Mouse (Mus musculus): ENCODE results near the gene Mapk1ip1. TPM values are rescaled to one million over a fixed set of nuclear protein-coding genes. Genes with fewer than 3 reads are reported as not detected.

Mapk1ip1 gene
- total RNA-seq, 1 experiment: 11.0 TPM

- peak overlapping the region; percentile 67; the same call in 1 of the 2 replicates for H3K9ac ChIP-seq (ENCODE audit: insufficient read depth, low read depth, low read length, poor library complexity, severe bottlenecking)
- in situ Hi-C loops (cut with MboI; ENCODE audit: low sequenced_read_pairs in 2 of 2, unreplicated experiment in 2 of 2): no loop called here
- no peaks in the 10 kb centered on the region for H3K9me3 ChIP-seq (ENCODE audit: control insufficient read depth, insufficient read depth, low read depth, low read length)
- DNase-seq (ENCODE audit: low read depth, low spot score): peak; percentile 65
- peaks cover 12 to 15% of the 10 kb centered on the region in 2 experiments; a peak in 3 of 4 replicates for H3K4me1 ChIP-seq (ENCODE audit: control insufficient read depth in 2 of 2, insufficient read depth in 2 of 2, low read length in 2 of 2, poor library complexity in 1 of 2)
- H3K4me3 ChIP-seq (ENCODE audit: insufficient read depth in 1 of 2, low read depth in 1 of 2, low read length in 2 of 2, poor library complexity in 1 of 2, severe bottlenecking in 1 of 2): peak overlapping the region; percentile 49 to 55
- H3K36me3 ChIP-seq (ENCODE audit: control insufficient read depth, insufficient read depth, low read length, poor library complexity, severe bottlenecking): peaks cover 17% of the 10 kb centered on the region
- H3K27ac ChIP-seq (ENCODE audit: insufficient read depth, low read depth, low read length, poor library complexity, severe bottlenecking): peak overlapping the region; percentile 95
- TF ChIP-seq MAFK (IDR thresholded peaks at IDR 0.05; ENCODE audit: insufficient read depth, low read depth, low read length): 0 out of 2 replicates have a peak, but pooled peaks have one; percentile 3
- 0 out of 2 replicates have a peak, but pooled peaks have one; percentile 34 for TF ChIP-seq CHD2 (IDR thresholded peaks at IDR 0.05; ENCODE audit: low read depth, low read length)
- TF ChIP-seq ZC3H11A (IDR thresholded peaks at IDR 0.05; ENCODE audit: borderline replicate concordance, low read depth, low read length): no peak
Observed at GRCm38 (mm10) chr7:138850083-138850482, 4.0 kb upstream of the Mapk1ip1 start.

DNA sequence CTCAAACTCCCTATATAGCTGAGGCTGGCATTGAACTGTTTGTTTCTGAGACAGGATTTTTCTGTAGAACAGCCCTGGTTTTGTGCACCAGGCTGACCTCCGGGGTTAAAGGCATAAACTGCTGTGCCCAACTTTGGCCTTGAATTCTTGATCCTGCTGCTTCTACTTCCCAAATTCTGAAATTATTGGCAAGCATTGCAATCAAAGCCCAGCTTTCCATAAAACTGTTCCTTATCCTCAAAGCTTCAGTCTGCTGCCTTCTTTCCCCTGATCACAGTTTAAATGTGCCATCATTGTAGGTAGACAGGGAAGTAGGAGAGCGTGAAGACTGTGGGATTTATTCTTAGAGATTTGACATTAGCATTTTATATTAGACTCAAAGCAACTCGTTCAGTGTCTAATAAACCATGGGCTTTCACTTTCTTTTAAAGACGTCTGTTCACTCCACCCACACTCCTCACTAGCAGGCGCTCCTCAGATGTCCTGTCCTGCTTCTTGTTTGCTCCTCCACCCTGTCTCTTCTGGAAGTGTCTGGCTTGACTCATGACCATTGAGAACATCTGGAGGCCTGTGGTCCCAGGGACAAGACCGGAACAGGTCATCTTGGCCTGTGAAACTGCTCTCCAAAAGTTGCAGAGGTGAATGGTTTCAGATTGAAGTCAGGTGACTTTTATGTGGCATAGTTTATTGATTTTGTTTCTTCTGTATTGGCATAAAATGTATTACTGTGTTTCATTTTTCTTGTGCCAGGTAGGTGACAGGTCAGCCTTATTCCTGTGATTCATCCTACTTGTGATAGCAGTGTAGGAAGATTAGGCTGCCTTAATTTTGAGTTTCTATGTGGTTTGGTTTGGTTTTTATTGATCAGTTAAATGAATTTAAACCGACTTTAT, 2.2 kb upstream of the Mapk1ip1 start:
- in situ Hi-C loops (cut with MboI; ENCODE audit: low sequenced_read_pairs in 2 of 2, unreplicated experiment in 2 of 2): loop anchor here in 1 of 2 experiments (25.0 kb wide), 1 partner anchor 1361 kb away; no protein-coding TSS in a partner anchor
- no peak for TF ChIP-seq ZNF384 (IDR thresholded peaks at IDR 0.05; ENCODE audit: low read depth, low read length)
- TF ChIP-seq CHD2 (IDR thresholded peaks at IDR 0.05; ENCODE audit: low read depth, low read length): no peak
- no peak for TF ChIP-seq ZC3H11A (IDR thresholded peaks at IDR 0.05; ENCODE audit: borderline replicate concordance, low read depth, low read length)
- TF ChIP-seq MAFK (IDR thresholded peaks at IDR 0.05; ENCODE audit: insufficient read depth, low read depth, low read length): no peak
- TF ChIP-seq HCFC1 (IDR thresholded peaks at IDR 0.05; ENCODE audit: borderline replicate concordance, insufficient read depth, low read length): no peak
- H3K4me1 ChIP-seq (ENCODE audit: control insufficient read depth in 2 of 2, insufficient read depth in 2 of 2, low read length in 2 of 2, poor library complexity in 1 of 2): peaks cover 9 to 10% of the 10 kb centered on the region in 2 experiments; a peak in 3 of 4 replicates
- peak overlapping the region; percentile 99; the same call in 1 of the 2 replicates for H3K9ac ChIP-seq (ENCODE audit: insufficient read depth, low read depth, low read length, poor library complexity, severe bottlenecking)
- peaks cover 12% of the 10 kb centered on the region for H3K36me3 ChIP-seq (ENCODE audit: control insufficient read depth, insufficient read depth, low read length, poor library complexity, severe bottlenecking)
- H3K27ac ChIP-seq (ENCODE audit: insufficient read depth, low read depth, low read length, poor library complexity, severe bottlenecking): peak overlapping the region; percentile 91; the same call in 1 of the 2 replicates
- no peak for DNase-seq (ENCODE audit: low read depth, low spot score)
- H3K4me3 ChIP-seq (ENCODE audit: insufficient read depth in 1 of 2, low read depth in 1 of 2, low read length in 2 of 2, poor library complexity in 1 of 2, severe bottlenecking in 1 of 2): peak overlapping the region; percentile 94 to 99
- H3K9me3 ChIP-seq (ENCODE audit: control insufficient read depth, insufficient read depth, low read depth, low read length): no peaks in the 10 kb centered on the region

GRCm38 (mm10) chr7:138847316-138848027, 1.4 kb upstream of the Mapk1ip1 start:
- Histone ChIP-seq H3K9me3 (ENCODE audit: control insufficient read depth, insufficient read depth, low read depth, low read length) (no peaks in the 10 kb centered on the region), H3K4me3 (ENCODE audit: insufficient read depth in 1 of 2, low read depth in 1 of 2, low read length in 2 of 2, poor library complexity in 1 of 2, severe bottlenecking in 1 of 2) (peak overlapping the region; percentile 94 to 99), H3K36me3 (ENCODE audit: control insufficient read depth, insufficient read depth, low read length, poor library complexity, severe bottlenecking) (peaks cover 10% of the 10 kb centered on the region), H3K27ac (ENCODE audit: insufficient read depth, low read depth, low read length, poor library complexity, severe bottlenecking) (peak overlapping the region; percentile 91), H3K9ac (ENCODE audit: insufficient read depth, low read depth, low read length, poor library complexity, severe bottlenecking) (peak overlapping the region; percentile 99), H3K4me1 (ENCODE audit: control insufficient read depth in 2 of 2, insufficient read depth in 2 of 2, low read length in 2 of 2, poor library complexity in 1 of 2) (peaks cover 4 to 8% of the 10 kb centered on the region in 2 experiments; a peak in 3 of 4 replicates)
- no peak for DNase-seq (ENCODE audit: low read depth, low spot score)
- TF ChIP-seq MAFK (IDR thresholded peaks at IDR 0.05; ENCODE audit: insufficient read depth, low read depth, low read length) (no peak), HCFC1 (IDR thresholded peaks at IDR 0.05; ENCODE audit: borderline replicate concordance, insufficient read depth, low read length) (no peak), CHD2 (IDR thresholded peaks at IDR 0.05; ENCODE audit: low read depth, low read length) (no peak), ZNF384 (IDR thresholded peaks at IDR 0.05; ENCODE audit: low read depth, low read length) (no peak), ZC3H11A (IDR thresholded peaks at IDR 0.05; ENCODE audit: borderline replicate concordance, low read depth, low read length) (no peak)
- in situ Hi-C loops (cut with MboI; ENCODE audit: low sequenced_read_pairs in 2 of 2, unreplicated experiment in 2 of 2): loop anchor here in 1 of 2 experiments (25.0 kb wide), 1 partner anchor 1360 kb away; no protein-coding TSS in a partner anchor

- Histone ChIP-seq H3K4me1 (ENCODE audit: control insufficient read depth in 2 of 2, insufficient read depth in 2 of 2, low read length in 2 of 2, poor library complexity in 1 of 2) (peaks cover 4 to 10% of the 10 kb centered on the region in 2 experiments), H3K9me3 (ENCODE audit: control insufficient read depth, insufficient read depth, low read depth, low read length) (no peaks in the 10 kb centered on the region), H3K4me3 (ENCODE audit: insufficient read depth in 1 of 2, low read depth in 1 of 2, low read length in 2 of 2, poor library complexity in 1 of 2, severe bottlenecking in 1 of 2) (peak overlapping the region; percentile 94 to 99), H3K9ac (ENCODE audit: insufficient read depth, low read depth, low read length, poor library complexity, severe bottlenecking) (peak overlapping the region; percentile 99), H3K36me3 (ENCODE audit: control insufficient read depth, insufficient read depth, low read length, poor library complexity, severe bottlenecking) (peaks cover 8% of the 10 kb centered on the region), H3K27ac (ENCODE audit: insufficient read depth, low read depth, low read length, poor library complexity, severe bottlenecking) (peak overlapping the region; percentile 91)
- DNase-seq (ENCODE audit: low read depth, low spot score): no peak
- TF ChIP-seq CHD2 (IDR thresholded peaks at IDR 0.05; ENCODE audit: low read depth, low read length) (no peak), ZNF384 (IDR thresholded peaks at IDR 0.05; ENCODE audit: low read depth, low read length) (no peak), HCFC1 (IDR thresholded peaks at IDR 0.05; ENCODE audit: borderline replicate concordance, insufficient read depth, low read length) (no peak), MAFK (IDR thresholded peaks at IDR 0.05; ENCODE audit: insufficient read depth, low read depth, low read length) (no peak)
- in situ Hi-C loops (cut with MboI; ENCODE audit: low sequenced_read_pairs in 2 of 2, unreplicated experiment in 2 of 2): loop anchor here in 1 of 2 experiments (25.0 kb wide), 1 partner anchor 1359 kb away; no protein-coding TSS in a partner anchor
Observed at GRCm38 (mm10) chr7:138846502-138846991, 474 bp upstream of the Mapk1ip1 start.
